Mouse (Mus musculus) forebrain, embryonic 11.5 days (tissue): Measurements from ENCODE around the gene Vmn1r235. TPM values are rescaled to one million over a fixed set of nuclear protein-coding genes. Genes with fewer than 3 reads are reported as not detected.
"Not testable (repeated sequence)": the region's sequence is repeated elsewhere in the genome, so short reads cannot be mapped to it uniquely, and the experiment has no call there.

Source experiments
- ATAC-seq: fragments of 200-750 bp; cut with Nextera tagmentation; replicated peaks from 2 replicates; pipeline ENCODE4 v1.8.0; 2017; ENCODE audit warnings: moderate TSS enrichment; ENCODE audit not compliant: low FRiP score
- DNase-seq: peaks from one replicate; pipeline ENCODE4 v3.0.0-alpha.2; 2017; ENCODE audit warnings: low spot score
- H3K27ac ChIP-seq: fragments of 300-500 bp; sonication (generic); 2 replicates; pipeline ENCODE4 v1.5.1; 2014; ENCODE audit warnings: low read depth, low read length
- H3K27me3 ChIP-seq: fragments of 300-500 bp; sonication (generic); 2 replicates; pipeline ENCODE4 v1.6.1; 2014; ENCODE audit warnings: mild to moderate bottlenecking, low read length, mixed read lengths; ENCODE audit not compliant: control insufficient read depth, insufficient read depth
- H3K36me3 ChIP-seq: fragments of 300-500 bp; sonication (generic); 2 replicates; pipeline ENCODE4 v1.6.1; 2014; ENCODE audit warnings: mild to moderate bottlenecking, low read length, moderate library complexity, mixed read lengths; ENCODE audit not compliant: control insufficient read depth, insufficient read depth
- H3K4me1 ChIP-seq: fragments of 300-500 bp; sonication (generic); replicated peaks from 2 replicates; pipeline ENCODE4 v1.6.1; 2014; ENCODE audit warnings: low read length, mixed read lengths; ENCODE audit not compliant: control insufficient read depth, insufficient read depth
- H3K4me2 ChIP-seq: fragments of 300-500 bp; sonication (generic); 2 replicates; pipeline ENCODE4 v1.6.1; 2014; ENCODE audit warnings: low read depth, mild to moderate bottlenecking, low read length, moderate library complexity, mixed read lengths; ENCODE audit not compliant: severe bottlenecking
- H3K4me3 ChIP-seq: fragments of 300-500 bp; sonication (generic); 2 replicates; pipeline ENCODE4 v1.5.1; 2014; ENCODE audit warnings: low read depth, low read length
- H3K9ac ChIP-seq: fragments of 300-500 bp; sonication (generic); 2 replicates; pipeline ENCODE4 v1.6.1; 2014; ENCODE audit warnings: low read length
- H3K9me3 ChIP-seq: fragments of 300-500 bp; sonication (generic); 2 replicates; pipeline ENCODE4 v1.6.1; 2016; ENCODE audit warnings: low read length, mixed read lengths; ENCODE audit not compliant: control insufficient read depth
- WGBS: fragments of 180-500 bp; shearing (Covaris S2); extraction: QIAGEN DNeasy Blood & Tissue Kit; methylation state at CpG from one replicate; pipeline ENCODE4 v1.1.7; 2014; 5-methylcytosine and 5-hydroxymethylcytosine counted together
- polyA plus RNA-seq: library from polyadenylated mRNA; unstranded; fragments of >200 nt; fragmentation: Nextera tagmentation; extraction: Ambion mirVana; gene quantifications from 2 replicates; pipeline ENCODE4 v1.2.1, GENCODE M21; 2014

The Vmn1r235 gene
- not detected in 2 replicates for polyA plus RNA-seq

- H3K9ac ChIP-seq, result no peak within 1 kb of the TSS
- no peaks in the 10 kb centered on the region for H3K27me3 ChIP-seq
- H3K4me1 ChIP-seq, result no peaks in the 10 kb centered on the region
- ATAC-seq (no peak), DNase-seq (no peak)
- no peaks in the 10 kb centered on the region; the same call in 1 of the 2 replicates for H3K9me3 ChIP-seq
- H3K4me2 ChIP-seq, result no peak within 1 kb of the TSS
- H3K36me3 ChIP-seq, result no peaks in the 10 kb centered on the region
- H3K4me3 ChIP-seq, result no peak within 1 kb of the TSS
- no peak within 1 kb of the TSS for H3K27ac ChIP-seq
Observed at GRCm38 (mm10) chr17:21256111-21256510, at the start of gene Vmn1r235. Gene Vmn1r235 (plus strand): TSS chr17:21256411.

GRCm38 (mm10) chr17:21211081-21211480, 45.1 kb upstream of the Vmn1r235 start:
- not testable (repeated sequence) for DNase-seq, H3K9me3 ChIP-seq, ATAC-seq, H3K4me3 ChIP-seq, H3K27me3 ChIP-seq, H3K36me3 ChIP-seq, H3K27ac ChIP-seq, H3K4me2 ChIP-seq, H3K4me1 ChIP-seq, H3K9ac ChIP-seq
- WGBS, result 81% methylated on average over 1 of the region's 1 CpGs

- WGBS, result 85% methylated on average over 1 of the region's 1 CpGs
- H3K4me3 ChIP-seq, result no peak within 1 kb of the TSS
- no peaks in the 10 kb centered on the region for H3K27me3 ChIP-seq
- H3K36me3 ChIP-seq, result no peaks in the 10 kb centered on the region
- H3K9me3 ChIP-seq, result no peaks in the 10 kb centered on the region; the same call in 1 of the 2 replicates
- no peak within 1 kb of the TSS for H3K4me2 ChIP-seq
- no peak for DNase-seq
- H3K27ac ChIP-seq, result no peak within 1 kb of the TSS
- ATAC-seq, result no peak
- H3K9ac ChIP-seq, result no peak within 1 kb of the TSS
- H3K4me1 ChIP-seq, result no peaks in the 10 kb centered on the region
Observed at GRCm38 (mm10) chr17:21225787-21226186, 30.4 kb upstream of the Vmn1r235 start, which contains the start of gene Vmn1r234. Gene Vmn1r234 (plus strand): TSS chr17:21226087.

GRCm38 (mm10) chr17:21231654-21232053, 24.6 kb upstream of the Vmn1r235 start:
- H3K9me3 ChIP-seq, result no peaks in the 10 kb centered on the region
- peak; percentile 57 for DNase-seq
- H3K9ac ChIP-seq, result no peak overlapping the region
- H3K4me2 ChIP-seq, result no peak overlapping the region
- ATAC-seq, result no peak
- H3K4me3 ChIP-seq, result no peak overlapping the region
- no peak overlapping the region for H3K27ac ChIP-seq
- H3K36me3 ChIP-seq, result no peaks in the 10 kb centered on the region
- 33% methylated on average over 9 of the region's 9 CpGs for WGBS
- H3K27me3 ChIP-seq, result no peaks in the 10 kb centered on the region
- H3K4me1 ChIP-seq, result no peaks in the 10 kb centered on the region

GRCm38 (mm10) chr17:21272103-21272502, 15.9 kb downstream of the Vmn1r235 start:
- no peaks in the 10 kb centered on the region for H3K36me3 ChIP-seq
- H3K4me2 ChIP-seq, result no peak overlapping the region
- WGBS, result 10% methylated on average over 4 of the region's 4 CpGs
- H3K4me3 ChIP-seq, result no peak overlapping the region
- H3K9ac ChIP-seq, result no peak overlapping the region
- no peaks in the 10 kb centered on the region for H3K27me3 ChIP-seq
- ATAC-seq (no peak), DNase-seq (peak; percentile 49)
- no peaks in the 10 kb centered on the region for H3K4me1 ChIP-seq
- H3K9me3 ChIP-seq, result no peaks in the 10 kb centered on the region; the same call in 1 of the 2 replicates
- no peak overlapping the region for H3K27ac ChIP-seq

- Histone ChIP-seq H3K9me3 (no peaks in the 10 kb centered on the region), H3K27ac (no peak within 1 kb of the TSS), H3K4me3 (no peak within 1 kb of the TSS), H3K4me2 (no peak within 1 kb of the TSS), H3K4me1 (no peaks in the 10 kb centered on the region), H3K9ac (no peak within 1 kb of the TSS), H3K36me3 (no peaks in the 10 kb centered on the region), H3K27me3 (no peaks in the 10 kb centered on the region)
- ATAC-seq, result no peak
- no peak for DNase-seq
- 81% methylated on average over 3 of the region's 3 CpGs for WGBS
Observed at GRCm38 (mm10) chr17:21282642-21283041, 26.4 kb downstream of the Vmn1r235 start, which contains the start of gene Vmn1r236. Gene Vmn1r236 (plus strand): TSS chr17:21282942.

- Histone ChIP-seq H3K4me1 (no peaks in the 10 kb centered on the region), H3K27ac (no peak overlapping the region), H3K4me2 (no peak overlapping the region), H3K9ac (no peak overlapping the region), H3K9me3 (no peaks in the 10 kb centered on the region), H3K27me3 (no peaks in the 10 kb centered on the region), H3K4me3 (no peak overlapping the region), H3K36me3 (no peaks in the 10 kb centered on the region)
- no peak for DNase-seq
- no peak for ATAC-seq
Observed at GRCm38 (mm10) chr17:21284395-21284794, 28.2 kb downstream of the Vmn1r235 start.

- Histone ChIP-seq H3K4me1 (no peaks in the 10 kb centered on the region), H3K4me2 (no peak overlapping the region), H3K9ac (no peak overlapping the region), H3K9me3 (no peaks in the 10 kb centered on the region), H3K4me3 (no peak overlapping the region), H3K27me3 (no peaks in the 10 kb centered on the region), H3K27ac (no peak overlapping the region), H3K36me3 (no peaks in the 10 kb centered on the region)
- DNase-seq (no peak), ATAC-seq (no peak)
Observed at GRCm38 (mm10) chr17:21289695-21290094, 33.5 kb downstream of the Vmn1r235 start.

- no peak within 1 kb of the TSS for H3K9ac ChIP-seq
- no peak within 1 kb of the TSS for H3K4me3 ChIP-seq
- no peak within 1 kb of the TSS for H3K27ac ChIP-seq
- no peaks in the 10 kb centered on the region; the same call in 1 of the 2 replicates for H3K9me3 ChIP-seq
- DNase-seq (no peak), ATAC-seq (no peak)
- no peaks in the 10 kb centered on the region for H3K36me3 ChIP-seq
- H3K27me3 ChIP-seq, result no peaks in the 10 kb centered on the region
- H3K4me2 ChIP-seq, result no peak within 1 kb of the TSS
- H3K4me1 ChIP-seq, result no peaks in the 10 kb centered on the region
Observed at GRCm38 (mm10) chr17:21311565-21311964, 55.4 kb downstream of the Vmn1r235 start, which contains the start of gene Vmn1r237. Gene Vmn1r237 (plus strand): TSS chr17:21311865.
